Mouse (Mus musculus) kidney, adult 18-20 months (tissue): ENCODE results near the gene Iffo2.
A peak's percentile ranks its signal among the peaks of the same experiment; 100 is the strongest.

Source experiments
- DNase-seq: peaks from one replicate; pipeline ENCODE4 v3.0.0; 2021

The Iffo2 gene

GRCm38 (mm10) chr4:139535127-139535695, 4.9 kb downstream of the Iffo2 start:
- peak; percentile 50 for DNase-seq

GRCm38 (mm10) chr4:139535719-139536118, 5.4 kb downstream of the Iffo2 start:
- DNase-seq: no peak

GRCm38 (mm10) chr4:139536706-139537105, 6.4 kb downstream of the Iffo2 start:
- no peak for DNase-seq

- no peak for DNase-seq
Observed at GRCm38 (mm10) chr4:139540784-139541183, 10.4 kb downstream of the Iffo2 start.

GRCm38 (mm10) chr4:139545791-139546190, 15.4 kb downstream of the Iffo2 start:
- DNase-seq: no peak

GRCm38 (mm10) chr4:139549448-139549847, 19.1 kb downstream of the Iffo2 start:
- no peak for DNase-seq

- no peak for DNase-seq
Observed at GRCm38 (mm10) chr4:139555235-139555634, 24.9 kb downstream of the Iffo2 start.

- no peak for DNase-seq
Observed at GRCm38 (mm10) chr4:139555951-139556350, 25.6 kb downstream of the Iffo2 start.

GRCm38 (mm10) chr4:139568361-139568760, 38.0 kb downstream of the Iffo2 start:
- no peak for DNase-seq

GRCm38 (mm10) chr4:139570756-139571155, 40.4 kb downstream of the Iffo2 start:
- DNase-seq: no peak

- DNase-seq: no peak
Observed at GRCm38 (mm10) chr4:139572928-139573512, 42.7 kb downstream of the Iffo2 start.

GRCm38 (mm10) chr4:139574156-139574798, 43.9 kb downstream of the Iffo2 start:
- DNase-seq: peak; percentile 99

- no peak for DNase-seq
Observed at GRCm38 (mm10) chr4:139574799-139575672, 44.7 kb downstream of the Iffo2 start.

- no peak for DNase-seq
Observed at GRCm38 (mm10) chr4:139575673-139576003, 45.3 kb downstream of the Iffo2 start.

GRCm38 (mm10) chr4:139576251-139576880, 46.0 kb downstream of the Iffo2 start:
- no peak for DNase-seq

GRCm38 (mm10) chr4:139577006-139577405, 46.7 kb downstream of the Iffo2 start:
- no peak for DNase-seq

- no peak for DNase-seq
Observed at GRCm38 (mm10) chr4:139578389-139578788, 48.0 kb downstream of the Iffo2 start.

GRCm38 (mm10) chr4:139579003-139579402, 48.7 kb downstream of the Iffo2 start:
- no peak for DNase-seq

- no peak for DNase-seq
Observed at GRCm38 (mm10) chr4:139579466-139579865, 49.1 kb downstream of the Iffo2 start.

GRCm38 (mm10) chr4:139580663-139581336, 50.5 kb downstream of the Iffo2 start:
- no peak for DNase-seq

- DNase-seq: peak; percentile 56
Observed at GRCm38 (mm10) chr4:139581427-139582051, 51.2 kb downstream of the Iffo2 start.

- DNase-seq: no peak
Observed at GRCm38 (mm10) chr4:139582346-139582745, 52.0 kb downstream of the Iffo2 start.
